Mouse (Mus musculus): Measurements from ENCODE around the gene Rhoq. TPM values are rescaled to one million over a fixed set of nuclear protein-coding genes. Genes with fewer than 3 reads are reported as not detected.
A peak's percentile ranks its signal among the peaks of the same experiment; 100 is the strongest.

Gene Rhoq
- total RNA-seq, 1 experiment from 2014 or later = 12.7 TPM

DNA sequence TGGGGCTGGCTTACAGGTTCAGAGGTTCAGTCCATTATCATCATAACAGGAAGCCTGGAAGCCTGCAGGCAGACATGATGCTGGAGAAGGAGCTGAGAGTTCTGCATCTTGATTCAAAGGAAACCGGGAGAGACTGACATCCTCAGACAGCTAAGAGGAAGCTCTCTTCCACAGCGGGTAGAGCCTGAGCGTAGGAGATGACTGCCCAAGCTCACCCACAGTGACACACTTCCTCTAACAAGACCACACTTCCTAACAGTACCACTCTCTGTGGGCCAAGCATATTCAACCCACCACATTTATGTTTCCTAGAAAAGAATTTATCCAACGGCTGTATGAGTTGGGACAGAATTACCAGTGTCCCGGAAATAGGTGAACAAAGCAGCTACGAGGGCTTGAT, 15.6 kb downstream of the Rhoq start:
- peak; percentile 76 to 87 for ATAC-seq (replicated peaks in 1 of 2; ENCODE audit: insufficient read depth in 1 of 2, low FRiP score in 2 of 2, low TSS enrichment in 1 of 2, low read depth in 1 of 2, poor library complexity in 2 of 2, severe bottlenecking in 2 of 2)

GRCm38 (mm10) chr17:86981205-86981604, 18.3 kb downstream of the Rhoq start:
- ATAC-seq (replicated peaks in 1 of 2; ENCODE audit: insufficient read depth in 1 of 2, low FRiP score in 2 of 2, low TSS enrichment in 1 of 2, low read depth in 1 of 2, poor library complexity in 2 of 2, severe bottlenecking in 2 of 2) = no peak

DNA sequence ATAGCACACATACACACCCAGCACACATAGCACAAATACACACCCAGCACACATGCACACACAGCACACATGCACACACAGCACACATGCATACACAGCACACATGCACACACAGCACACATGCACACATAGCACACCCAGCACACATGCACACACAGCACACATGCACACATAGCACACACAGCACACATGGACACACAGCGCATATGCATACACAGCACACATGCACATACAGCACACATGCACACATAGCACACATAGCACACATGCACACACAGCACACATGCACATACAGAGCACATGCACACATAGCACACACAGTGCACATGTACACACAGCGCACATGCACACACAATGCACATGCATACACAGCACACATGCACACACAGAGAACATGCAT, 18.8 kb downstream of the Rhoq start:
- no peak for ATAC-seq (replicated peaks in 1 of 2; ENCODE audit: insufficient read depth in 1 of 2, low FRiP score in 2 of 2, low TSS enrichment in 1 of 2, low read depth in 1 of 2, poor library complexity in 2 of 2, severe bottlenecking in 2 of 2)

GRCm38 (mm10) chr17:86982497-86982896, 19.6 kb downstream of the Rhoq start:
- ATAC-seq (replicated peaks in 1 of 2; ENCODE audit: insufficient read depth in 1 of 2, low FRiP score in 2 of 2, low TSS enrichment in 1 of 2, low read depth in 1 of 2, poor library complexity in 2 of 2, severe bottlenecking in 2 of 2) = no peak

DNA sequence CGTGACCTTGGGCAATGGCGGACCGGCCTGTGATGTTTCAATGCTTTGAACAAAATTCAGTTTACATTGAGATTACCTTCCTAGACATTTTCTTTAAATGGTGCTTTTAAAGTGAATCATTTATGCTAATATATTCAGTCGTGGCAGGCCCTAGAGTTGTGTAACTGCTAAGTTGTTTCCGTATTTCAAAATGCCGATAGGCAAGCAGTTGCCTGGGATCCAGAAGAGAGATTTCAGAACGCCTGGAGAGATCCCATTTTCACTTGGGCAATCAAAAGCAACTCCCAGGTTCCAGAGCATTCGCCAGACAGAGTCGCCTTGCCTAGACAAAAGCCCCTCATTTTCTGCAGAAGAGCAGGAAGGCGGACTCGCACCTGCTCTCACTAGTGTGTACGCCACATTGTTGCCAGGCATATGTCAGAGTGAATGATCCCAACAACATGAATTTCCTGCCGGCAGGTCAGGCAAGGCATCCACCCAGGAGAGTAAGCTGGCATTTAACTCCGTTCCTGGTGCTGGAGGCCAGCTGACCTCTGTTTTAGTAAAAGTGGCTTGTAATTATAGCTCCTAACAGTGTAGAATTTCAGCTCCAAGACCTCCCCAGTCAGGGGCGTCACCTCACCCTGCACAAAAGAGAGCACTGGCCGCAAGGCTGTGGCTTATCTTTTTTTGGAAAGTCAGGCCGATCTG, 23.7 kb downstream of the Rhoq start:
- no peak for ATAC-seq (replicated peaks in 1 of 2; ENCODE audit: insufficient read depth in 1 of 2, low FRiP score in 2 of 2, low TSS enrichment in 1 of 2, low read depth in 1 of 2, poor library complexity in 2 of 2, severe bottlenecking in 2 of 2)

DNA sequence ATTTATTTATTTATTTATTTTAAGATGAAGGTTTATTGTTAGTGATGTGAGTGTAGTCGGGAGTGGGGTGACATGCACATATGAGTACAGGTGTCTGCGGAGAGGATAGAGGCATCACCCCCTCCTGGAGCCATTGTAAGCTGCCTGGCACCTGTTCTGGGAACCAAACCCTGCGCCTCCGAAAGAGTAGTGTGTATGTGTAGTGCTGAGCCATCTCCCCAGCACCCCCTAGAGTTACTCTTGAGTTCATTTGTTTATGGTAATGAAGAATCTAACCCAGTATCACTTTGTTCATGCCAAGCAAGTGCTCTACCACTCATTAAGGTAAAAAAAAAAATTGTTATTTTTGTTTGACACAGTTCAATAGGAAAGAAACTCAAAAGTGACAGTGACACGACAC, 25.3 kb downstream of the Rhoq start:
- no peak; a peak in 1 of 4 replicates for ATAC-seq (replicated peaks in 1 of 2; ENCODE audit: insufficient read depth in 1 of 2, low FRiP score in 2 of 2, low TSS enrichment in 1 of 2, low read depth in 1 of 2, poor library complexity in 2 of 2, severe bottlenecking in 2 of 2)

GRCm38 (mm10) chr17:86988601-86989184, 25.8 kb downstream of the Rhoq start:
- no peak for ATAC-seq (replicated peaks in 1 of 2; ENCODE audit: insufficient read depth in 1 of 2, low FRiP score in 2 of 2, low TSS enrichment in 1 of 2, low read depth in 1 of 2, poor library complexity in 2 of 2, severe bottlenecking in 2 of 2)

DNA sequence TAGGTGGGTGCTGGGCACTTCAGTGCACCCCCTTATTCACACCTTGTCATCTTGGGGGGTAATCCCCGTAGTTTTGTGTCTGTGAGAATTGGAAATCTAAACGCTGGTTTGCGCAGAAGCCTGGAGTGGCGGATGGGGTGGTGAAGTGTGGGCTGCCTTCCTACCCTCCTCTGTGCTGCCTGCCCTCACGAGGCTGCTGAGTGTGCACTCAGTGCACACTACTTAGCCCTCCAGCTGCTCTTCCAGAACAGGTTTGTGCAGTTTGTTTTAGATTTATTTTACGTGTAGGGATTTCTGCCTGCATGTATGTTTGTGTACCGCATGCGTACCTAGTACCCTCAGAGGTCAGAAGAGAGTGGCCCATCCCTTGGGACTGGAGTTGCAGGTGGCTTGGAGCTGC, 28.4 kb downstream of the Rhoq start:
- no peak for ATAC-seq (replicated peaks in 1 of 2; ENCODE audit: insufficient read depth in 1 of 2, low FRiP score in 2 of 2, low TSS enrichment in 1 of 2, low read depth in 1 of 2, poor library complexity in 2 of 2, severe bottlenecking in 2 of 2)

GRCm38 (mm10) chr17:86997323-86997722, 34.4 kb downstream of the Rhoq start:
- ATAC-seq (replicated peaks in 1 of 2; ENCODE audit: insufficient read depth in 1 of 2, low FRiP score in 2 of 2, low TSS enrichment in 1 of 2, low read depth in 1 of 2, poor library complexity in 2 of 2, severe bottlenecking in 2 of 2) = no peak

DNA sequence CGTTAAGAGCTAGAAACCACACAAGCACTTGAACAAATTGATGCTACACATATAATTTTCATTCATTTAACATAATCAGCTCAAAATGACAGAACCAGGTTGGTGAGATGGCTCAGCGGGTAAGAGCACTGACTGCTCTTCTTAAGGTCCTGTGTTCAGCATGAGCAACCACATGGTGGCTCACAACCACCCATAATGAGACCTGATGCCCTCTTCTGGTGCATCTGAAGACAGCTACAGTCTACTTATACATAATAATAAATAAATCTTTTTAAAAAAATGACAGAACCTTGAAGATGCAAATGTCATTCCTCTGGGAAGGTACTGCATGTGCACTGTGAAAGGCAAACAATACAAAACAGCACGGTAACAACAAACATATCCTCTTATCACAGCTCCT, 46.1 kb downstream of the Rhoq start:
- no peak for ATAC-seq (replicated peaks in 1 of 2; ENCODE audit: insufficient read depth in 1 of 2, low FRiP score in 2 of 2, low TSS enrichment in 1 of 2, low read depth in 1 of 2, poor library complexity in 2 of 2, severe bottlenecking in 2 of 2)

- ATAC-seq (replicated peaks in 1 of 2; ENCODE audit: insufficient read depth in 1 of 2, low FRiP score in 2 of 2, low TSS enrichment in 1 of 2, low read depth in 1 of 2, poor library complexity in 2 of 2, severe bottlenecking in 2 of 2) = no peak
Measured at GRCm38 (mm10) chr17:87011301-87012019, 48.6 kb downstream of the Rhoq start.

DNA sequence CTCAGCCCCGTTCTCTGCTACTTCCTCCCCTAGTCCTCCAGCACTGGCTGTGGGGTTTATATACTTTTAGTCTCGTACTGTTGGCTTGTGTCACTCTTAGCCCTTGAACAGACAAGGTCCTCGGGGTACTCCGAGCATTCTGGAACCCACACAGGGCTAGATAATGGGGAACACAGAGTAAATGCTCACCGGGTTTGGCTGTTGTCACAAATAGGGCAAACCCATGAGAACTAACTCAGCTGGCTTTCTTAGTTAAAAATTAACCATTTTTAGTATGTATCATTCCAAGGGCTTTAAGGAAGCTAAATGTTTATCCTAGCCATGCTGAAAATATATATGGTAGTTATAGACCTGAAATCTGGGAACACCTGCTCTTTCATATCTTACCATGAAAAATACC, 56.8 kb downstream of the Rhoq start:
- ATAC-seq (replicated peaks in 1 of 2; ENCODE audit: insufficient read depth in 1 of 2, low FRiP score in 2 of 2, low TSS enrichment in 1 of 2, low read depth in 1 of 2, poor library complexity in 2 of 2, severe bottlenecking in 2 of 2) = no peak

DNA sequence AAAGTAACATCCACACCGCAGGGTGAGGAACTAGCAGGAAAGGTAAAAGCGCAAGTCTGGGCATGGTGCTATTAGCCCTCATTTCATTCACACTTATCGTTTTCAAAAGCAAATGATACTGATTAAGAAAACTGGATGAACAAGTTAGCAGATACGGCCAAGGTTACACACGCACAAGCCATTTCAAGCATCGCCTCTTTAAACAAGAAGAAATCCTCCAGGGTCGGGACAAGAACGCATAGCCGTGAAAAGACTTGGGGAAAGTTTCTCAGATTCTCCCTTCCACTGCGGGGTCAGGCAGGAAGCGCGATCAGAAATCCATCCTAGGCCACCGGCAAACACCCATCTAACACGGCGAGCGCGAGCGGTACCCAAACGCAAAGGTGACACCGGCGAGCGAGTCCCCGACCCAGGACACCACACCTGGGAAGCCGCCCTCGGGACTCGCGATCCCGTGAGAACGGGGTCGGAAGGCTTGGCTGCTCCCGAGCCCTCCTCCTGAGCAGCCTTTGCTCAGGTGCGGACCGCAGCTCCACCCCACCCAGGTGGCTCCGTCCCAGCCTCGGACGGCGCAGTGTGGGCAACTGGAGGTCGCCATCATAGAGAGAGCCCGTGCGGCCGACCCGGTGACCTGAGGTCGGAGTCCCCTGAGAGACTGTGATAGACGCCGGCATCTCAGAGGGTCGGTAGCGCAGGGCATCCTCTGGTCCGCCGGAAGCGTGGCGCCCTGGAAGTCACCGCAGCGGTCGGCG, 61.8 kb downstream of the Rhoq start:
- ATAC-seq (replicated peaks in 1 of 2; ENCODE audit: insufficient read depth in 1 of 2, low FRiP score in 2 of 2, low TSS enrichment in 1 of 2, low read depth in 1 of 2, poor library complexity in 2 of 2, severe bottlenecking in 2 of 2) = 0 out of 4 replicates have a peak, but pooled peaks of 1 of the 2 experiments have one; percentile 2

DNA sequence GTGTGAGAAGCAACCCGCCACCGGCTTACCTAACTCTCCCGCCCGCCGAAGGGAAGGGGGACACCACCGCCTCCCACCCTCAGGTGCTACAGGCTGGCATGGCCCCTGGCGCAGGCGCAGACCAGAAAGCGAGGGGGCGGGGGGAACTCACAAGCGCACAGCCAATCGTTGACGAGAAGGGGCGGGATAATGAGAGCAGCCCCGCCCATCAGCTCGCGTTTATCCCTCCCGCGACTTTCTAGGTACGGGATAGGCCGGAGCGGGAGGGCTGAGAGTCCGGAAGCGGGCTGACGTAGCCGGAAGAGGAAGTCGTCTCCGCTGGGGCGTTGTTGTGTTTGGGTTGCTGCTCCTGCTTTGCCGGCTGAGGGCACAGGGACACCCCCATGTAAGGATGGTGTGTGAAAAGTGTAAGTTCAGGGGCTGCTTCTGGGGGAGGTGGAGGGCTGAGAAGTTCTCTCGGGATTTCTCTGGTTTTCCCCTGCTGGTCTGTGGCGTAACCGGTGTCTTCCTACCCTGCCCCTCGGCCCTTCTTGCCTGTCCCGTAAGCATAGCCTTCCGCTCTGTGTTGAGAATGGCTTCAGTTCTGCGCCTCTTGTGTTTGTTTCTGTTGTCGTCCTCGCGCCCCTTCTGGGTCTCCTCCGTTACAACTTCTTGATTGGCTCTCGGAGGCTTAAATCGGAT, 62.5 kb downstream of the Rhoq start, which contains the start of the genes Pigf and Cript:
Gene Pigf, minus strand, starts transcription at position 138 of the 681 bp plus-strand sequence.
Gene Cript, plus strand, starts transcription at position 282 of the 681 bp plus-strand sequence.
- peak; percentile 99 to 100 for ATAC-seq (replicated peaks in 1 of 2; ENCODE audit: insufficient read depth in 1 of 2, low FRiP score in 2 of 2, low TSS enrichment in 1 of 2, low read depth in 1 of 2, poor library complexity in 2 of 2, severe bottlenecking in 2 of 2)

DNA sequence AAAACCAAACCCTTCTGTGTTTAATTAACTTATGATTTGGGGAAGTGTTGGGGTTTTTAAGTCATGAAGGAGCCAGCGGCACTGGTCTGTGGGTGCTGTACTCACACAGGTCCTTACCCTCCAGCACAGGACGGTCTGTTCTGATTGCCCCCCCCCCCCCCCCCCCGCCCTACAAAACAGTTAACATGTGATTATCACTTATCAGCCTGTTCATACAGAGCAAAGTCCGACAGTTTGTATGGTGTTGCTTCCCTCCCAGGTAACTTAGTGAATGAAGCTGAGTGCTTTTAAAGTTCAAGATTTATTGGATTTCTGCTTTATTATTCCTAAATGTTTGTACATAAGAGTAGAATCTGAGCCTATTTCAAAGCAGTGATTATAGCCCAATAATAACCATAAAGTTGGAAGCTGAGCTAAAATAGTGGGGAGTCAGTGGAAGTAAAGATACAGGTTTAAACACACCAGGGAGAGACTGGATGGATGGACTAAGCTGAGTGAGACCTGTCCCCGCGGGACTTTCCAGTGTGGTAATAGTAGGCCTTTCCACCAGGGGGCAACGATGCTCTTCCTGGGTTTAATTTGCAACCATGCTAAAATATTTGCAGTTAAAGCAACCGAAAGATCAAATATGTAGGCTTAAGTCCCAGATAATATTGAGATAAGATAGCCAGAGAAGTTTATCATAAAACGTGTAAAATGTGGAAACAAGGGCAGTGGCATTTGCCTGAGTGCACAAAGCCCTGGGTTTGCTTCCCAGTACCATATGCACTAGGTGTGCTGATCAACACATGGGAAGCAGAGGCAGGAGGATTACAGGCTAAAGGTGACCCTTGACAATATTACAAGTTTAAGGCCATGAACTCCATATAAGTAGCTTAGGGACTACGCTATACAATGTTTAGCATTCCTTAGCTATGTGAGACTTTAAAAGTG, 73.5 kb downstream of the Rhoq start:
- ATAC-seq (replicated peaks in 1 of 2; ENCODE audit: insufficient read depth in 1 of 2, low FRiP score in 2 of 2, low TSS enrichment in 1 of 2, low read depth in 1 of 2, poor library complexity in 2 of 2, severe bottlenecking in 2 of 2) = peak; percentile 75 to 78; a peak in 2 of 4 replicates

DNA sequence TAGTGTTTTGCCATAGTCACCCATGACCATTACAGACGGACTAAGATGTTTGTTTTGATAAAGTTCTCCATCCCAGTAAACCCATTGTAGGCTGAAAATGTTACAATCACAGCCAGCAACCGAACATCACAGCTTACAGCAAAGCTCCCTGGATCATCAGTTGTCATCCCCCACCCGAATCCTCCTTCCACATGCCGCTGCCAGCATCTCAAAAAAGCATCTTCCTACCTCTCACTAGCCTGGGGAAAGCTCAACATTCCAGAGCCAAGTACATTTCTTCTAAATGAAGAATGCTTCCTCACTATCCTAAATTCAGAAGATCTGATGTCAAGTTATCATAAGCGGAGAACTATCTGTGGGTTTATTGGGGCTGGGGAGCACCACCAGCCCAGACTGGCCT, 75.6 kb downstream of the Rhoq start:
- no peak for ATAC-seq (replicated peaks in 1 of 2; ENCODE audit: insufficient read depth in 1 of 2, low FRiP score in 2 of 2, low TSS enrichment in 1 of 2, low read depth in 1 of 2, poor library complexity in 2 of 2, severe bottlenecking in 2 of 2)
